Mouse (Mus musculus) heart, postnatal 0 days (tissue): ENCODE results near the gene Rnps1.

Source experiments
- CTCF ChIP-seq: IDR thresholded peaks from 2 replicates; pipeline ENCODE4 v1.5.1; 2016; ENCODE audit warnings: antibody characterized with exemption, control low read depth, low read depth
- EP300 ChIP-seq: IDR thresholded peaks from 2 replicates; pipeline ENCODE4 v1.6.1; 2016; ENCODE audit warnings: antibody characterized with exemption, low read depth

DNA sequence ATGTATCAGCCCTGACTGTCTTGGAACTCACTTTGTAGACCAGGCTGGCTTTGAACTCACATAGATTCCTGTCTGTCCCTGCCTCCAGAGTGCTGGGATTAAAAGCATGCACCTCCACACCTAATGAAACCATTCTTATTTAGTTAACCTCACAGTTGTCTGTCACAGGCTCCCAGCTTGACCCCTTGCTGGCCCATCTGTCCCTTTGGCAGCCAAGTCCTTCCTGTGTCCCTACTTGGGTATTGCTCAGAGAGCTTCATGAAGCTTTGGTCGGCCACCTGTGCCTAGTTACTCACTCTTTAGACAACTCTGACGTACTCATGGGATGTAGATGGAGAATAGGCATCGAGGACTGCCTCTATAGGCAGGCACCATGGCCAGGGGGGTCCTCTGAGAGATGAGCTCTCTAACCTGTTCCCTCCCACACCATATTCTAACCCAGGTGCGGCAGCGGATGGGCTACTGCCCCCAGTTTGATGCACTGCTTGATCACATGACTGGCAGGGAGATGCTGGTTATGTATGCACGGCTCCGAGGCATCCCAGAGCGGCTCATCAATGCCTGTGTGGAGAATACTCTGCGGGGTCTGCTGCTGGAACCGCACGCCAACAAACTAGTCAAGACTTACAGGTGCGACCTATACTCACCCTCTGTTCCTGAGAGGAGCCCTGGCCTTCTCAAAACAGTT, 7.1 kb upstream of the Rnps1 start:
- TF ChIP-seq CTCF = no peak
- TF ChIP-seq EP300 = no peak
